Mouse (Mus musculus) sigmoid colon, adult 10 weeks (tissue): Measurements from ENCODE around the gene Sdf4. TPM values are rescaled to one million over a fixed set of nuclear protein-coding genes. Genes with fewer than 3 reads are reported as not detected.

Experiments used
- polyA plus RNA-seq: library from polyadenylated mRNA; stranded (reverse); fragments of 350-450 nt; fragmentation: Illumina TruSeq; extraction: RNeasy Lipid Tissue Mini Kit (QIAGEN cat#74804); gene quantifications from one replicate; pipeline ENCODE4 v1.2.3, GENCODE M21; 2014; ENCODE audit warnings: low read depth, low replicate concordance

Sdf4 gene
- polyA plus RNA-seq = 145 TPM

GRCm38 (mm10) chr4:155992241-155992905 is at the start of gene Sdf4, which contains the start of gene B3galt6:
TSS of gene Sdf4 (plus strand) at chr4:155992872.
TSS of gene B3galt6 (minus strand) at chr4:155992649.

GRCm38 (mm10) chr4:155943534-155944249 is 49.0 kb upstream of the Sdf4 start, which contains the start of gene Ube2j2:
TSS of gene Ube2j2 (plus strand) at chr4:155943831.

GRCm38 (mm10) chr4:155962167-155962971 is 30.3 kb upstream of the Sdf4 start, which contains the start of gene C1qtnf12:
TSS of gene C1qtnf12 (plus strand) at chr4:155962318.

DNA sequence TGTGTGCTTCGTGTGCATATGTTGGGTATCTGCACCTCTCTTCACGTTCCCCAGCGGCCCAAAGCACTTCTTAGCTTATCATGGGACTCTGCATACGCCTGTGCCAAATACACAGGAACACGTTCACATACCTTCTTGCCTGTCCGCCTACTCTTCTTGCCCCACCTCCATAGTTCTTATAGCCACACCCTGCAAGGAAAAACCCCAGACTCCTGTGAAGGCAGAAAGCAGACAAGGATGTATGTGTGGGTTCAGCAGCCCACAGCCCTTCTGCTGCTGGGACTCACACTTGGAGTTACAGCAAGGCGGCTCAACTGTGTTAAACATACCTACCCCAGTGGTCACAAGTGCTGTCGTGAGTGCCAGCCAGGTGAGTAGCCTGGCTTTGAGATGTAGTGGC is 21.0 kb downstream of the Sdf4 start, which contains the start of gene Tnfrsf4:
Gene Tnfrsf4 (plus strand): TSS at position 207 of the 400 bp plus-strand sequence.

GRCm38 (mm10) chr4:156026013-156026412 is 33.3 kb downstream of the Sdf4 start, which contains the start of gene Tnfrsf18:
TSS of gene Tnfrsf18 (plus strand) at chr4:156026164.

GRCm38 (mm10) chr4:156059261-156059660 is 66.6 kb downstream of the Sdf4 start, which contains the start of gene Ttll10:
TSS of gene Ttll10 (minus strand) at chr4:156059414.

Other genes with a start within 250 kb of the Sdf4 start
- gene Atad3a, start 231.8 kb upstream of the Sdf4 start, polyA plus RNA-seq = 5.1 TPM
- gene Vwa1, start 218.2 kb upstream of the Sdf4 start, polyA plus RNA-seq = 0.63 TPM
- gene Tmem88b, start 207.0 kb upstream of the Sdf4 start, polyA plus RNA-seq = 0.98 TPM
- not detected for gene Ankrd65, start 202.4 kb upstream of the Sdf4 start, polyA plus RNA-seq
- 39.1 TPM for gene Mrpl20, start 190.0 kb upstream of the Sdf4 start, polyA plus RNA-seq
- 177 TPM for gene Ccnl2, start 180.4 kb upstream of the Sdf4 start, polyA plus RNA-seq
- gene Aurkaip1, start 161.6 kb upstream of the Sdf4 start, polyA plus RNA-seq = 4.8 TPM
- gene Mxra8, start 153.2 kb upstream of the Sdf4 start, polyA plus RNA-seq = 52.4 TPM
- gene Dvl1, start 145.5 kb upstream of the Sdf4 start, polyA plus RNA-seq = 1.5 TPM
- gene Tas1r3, start 129.5 kb upstream of the Sdf4 start, polyA plus RNA-seq = 0.13 TPM
- 7.8 TPM for gene Cptp, start 123.4 kb upstream of the Sdf4 start, polyA plus RNA-seq
- gene Ints11, start 123.3 kb upstream of the Sdf4 start, polyA plus RNA-seq = 2.7 TPM
- 1.3 TPM for gene Pusl1, start 101.1 kb upstream of the Sdf4 start, polyA plus RNA-seq
- 0.47 TPM for gene Acap3, start 101.0 kb upstream of the Sdf4 start, polyA plus RNA-seq
- 117 TPM for gene Ube2j2, start 49.0 kb upstream of the Sdf4 start, polyA plus RNA-seq
- 3.3 TPM for gene C1qtnf12, start 30.6 kb upstream of the Sdf4 start, polyA plus RNA-seq
- gene B3galt6, start 223 bp upstream of the Sdf4 start, polyA plus RNA-seq = 6.1 TPM
- not detected for gene Tnfrsf4, start 21.0 kb downstream of the Sdf4 start, polyA plus RNA-seq
- gene Tnfrsf18, start 33.3 kb downstream of the Sdf4 start, polyA plus RNA-seq = not detected
- gene Ttll10, start 66.5 kb downstream of the Sdf4 start, polyA plus RNA-seq = 2.5 TPM
- 3.6 TPM for gene 9430015G10Rik, start 117.1 kb downstream of the Sdf4 start, polyA plus RNA-seq
- not detected for gene Rnf223, start 137.6 kb downstream of the Sdf4 start, polyA plus RNA-seq
- 12.3 TPM for gene Agrn, start 204.6 kb downstream of the Sdf4 start, polyA plus RNA-seq
- not detected for gene Isg15, start 207.9 kb downstream of the Sdf4 start, polyA plus RNA-seq
- 0.32 TPM for gene AW011738, start 210.4 kb downstream of the Sdf4 start, polyA plus RNA-seq
- not detected for gene Perm1, start 223.0 kb downstream of the Sdf4 start, polyA plus RNA-seq
- 8.4 TPM for gene Plekhn1, start 242.0 kb downstream of the Sdf4 start, polyA plus RNA-seq
- gene Noc2l, start 243.1 kb downstream of the Sdf4 start, polyA plus RNA-seq = 5.9 TPM